Mouse (Mus musculus): ENCODE measurements around the gene Ost4. TPM values are rescaled to one million over a fixed set of nuclear protein-coding genes. Genes with fewer than 3 reads are reported as not detected.

The Ost4 gene
- polyA plus RNA-seq, 1 experiment from 2014 or later, result 215 TPM

DNA sequence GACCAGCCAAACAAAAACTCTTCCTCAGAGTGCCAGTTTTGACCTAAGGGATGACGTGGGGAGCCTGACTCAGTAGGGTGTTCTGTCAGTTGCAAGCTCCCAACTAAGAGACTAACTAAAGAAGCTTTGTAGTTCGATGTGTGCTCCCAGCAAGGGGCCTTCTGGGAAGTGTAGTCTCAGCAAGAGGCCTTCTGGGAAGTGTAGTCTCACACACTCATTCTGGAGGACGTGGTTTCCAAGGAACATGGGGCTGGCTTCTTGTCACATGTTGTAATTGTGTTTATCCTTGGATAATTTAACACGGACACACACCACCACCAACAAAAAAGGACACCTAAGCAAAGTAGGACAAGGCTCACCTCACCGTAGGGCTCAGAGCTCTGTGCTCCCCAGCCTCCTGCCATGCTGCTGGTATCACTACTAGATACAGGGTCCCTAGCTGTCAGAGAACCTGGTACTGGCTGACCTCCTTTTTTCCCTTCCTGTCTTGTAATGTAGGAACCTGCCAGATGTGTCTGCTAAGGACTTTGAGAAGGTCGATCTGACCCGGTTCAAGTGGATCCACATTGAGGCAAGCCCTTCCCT, 20.4 kb upstream of the Ost4 start:
- no peaks in the 10 kb centered on the region for H3K9me3 ChIP-seq (replicated peaks; ENCODE audit: control insufficient read depth, low read length, poor library complexity, severe bottlenecking)
- H3K9ac ChIP-seq (ENCODE audit: low read depth, low read length), result no peak overlapping the region
- ATAC-seq, result peak; percentile 72
- no peaks in the 10 kb centered on the region for H3K36me3 ChIP-seq (ENCODE audit: control insufficient read depth, insufficient read depth, low read length)
- 42% methylated on average over 7 of the region's 7 CpGs for WGBS
- peak overlapping the region; percentile 46; the same call in 1 of the 2 replicates for H3K4me2 ChIP-seq (ENCODE audit: low read length)
- H3K27ac ChIP-seq (ENCODE audit: low read length), result no peak overlapping the region
- H3K27me3 ChIP-seq (ENCODE audit: control insufficient read depth, insufficient read depth, low read depth, low read length), result no peaks in the 10 kb centered on the region
- no peak overlapping the region for H3K4me3 ChIP-seq (ENCODE audit: low read depth, low read length)
- H3K4me1 ChIP-seq (ENCODE audit: control insufficient read depth, insufficient read depth, low read length), result no peaks in the 10 kb centered on the region; the same call in 1 of the 2 replicates

DNA sequence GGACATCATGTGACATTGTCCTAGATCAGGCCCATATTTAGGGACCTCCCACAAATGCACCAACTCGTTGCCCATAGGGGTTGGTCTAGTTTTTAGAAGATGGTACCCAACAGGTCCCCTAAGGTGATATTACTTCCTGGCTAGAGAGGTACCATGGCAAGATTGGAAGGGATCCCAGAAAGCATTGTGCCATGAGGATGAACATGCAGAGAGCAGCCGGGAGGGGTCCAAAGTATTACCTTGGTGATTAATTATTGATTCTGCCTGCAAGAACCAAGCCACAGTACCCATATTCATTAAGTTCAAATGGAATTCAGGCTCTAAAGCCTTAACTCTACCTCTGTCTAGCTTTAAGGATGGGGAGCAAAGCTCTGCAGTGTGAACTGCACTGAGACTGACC, 18.5 kb upstream of the Ost4 start:
- H3K9me3 ChIP-seq (replicated peaks; ENCODE audit: control insufficient read depth, low read length, poor library complexity, severe bottlenecking), result no peaks in the 10 kb centered on the region
- WGBS, result 82% methylated on average over 2 of the region's 2 CpGs
- ATAC-seq, result no peak
- no peak overlapping the region for H3K9ac ChIP-seq (ENCODE audit: low read depth, low read length)
- no peaks in the 10 kb centered on the region for H3K27me3 ChIP-seq (ENCODE audit: control insufficient read depth, insufficient read depth, low read depth, low read length)
- no peak overlapping the region for H3K27ac ChIP-seq (ENCODE audit: low read length)
- no peak overlapping the region for H3K4me2 ChIP-seq (ENCODE audit: low read length)
- no peaks in the 10 kb centered on the region for H3K36me3 ChIP-seq (ENCODE audit: control insufficient read depth, insufficient read depth, low read length)
- H3K4me3 ChIP-seq (ENCODE audit: low read depth, low read length), result no peak overlapping the region
- H3K4me1 ChIP-seq (ENCODE audit: control insufficient read depth, insufficient read depth, low read length), result peaks cover 11% of the 10 kb centered on the region

DNA sequence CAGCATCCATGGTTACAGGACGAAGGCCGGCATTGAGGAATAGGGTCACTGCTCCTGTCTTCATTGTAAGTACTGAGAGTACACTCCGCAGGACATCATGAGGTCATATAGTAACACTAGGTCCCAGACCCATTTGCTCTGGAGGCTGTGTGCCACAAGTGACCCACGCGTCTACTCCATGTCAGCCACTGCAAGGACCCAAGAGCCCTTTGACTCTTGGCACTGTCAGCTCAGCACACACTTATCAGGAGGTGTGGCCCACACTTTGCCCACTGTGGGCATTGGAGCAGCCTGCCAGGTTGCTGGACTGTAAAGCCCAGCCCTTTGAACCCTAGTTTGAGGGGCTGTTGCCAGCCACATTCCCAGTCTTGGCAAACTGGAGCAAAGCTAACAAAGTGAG, 17.6 kb upstream of the Ost4 start:
- WGBS, result 93% methylated on average over 5 of the region's 5 CpGs

DNA sequence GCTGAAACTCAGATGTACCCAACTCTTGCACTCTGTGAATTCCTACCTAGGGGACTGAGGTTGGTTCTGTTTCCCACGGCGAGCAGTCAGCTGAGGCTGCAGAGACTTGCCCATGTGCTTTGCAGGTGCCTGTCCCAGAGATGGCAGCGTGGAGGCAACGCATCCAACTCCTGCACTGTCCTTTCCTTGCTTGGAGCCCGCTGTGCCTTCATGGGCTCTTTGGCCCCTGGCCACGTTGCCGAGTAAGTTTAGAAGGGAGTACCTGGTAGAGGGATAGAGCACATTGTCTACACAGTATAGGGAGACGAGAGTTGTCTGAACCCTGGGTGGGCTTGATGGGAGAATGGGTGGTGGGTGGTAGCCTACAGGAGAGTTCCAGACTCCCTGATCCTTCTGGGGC, 17.0 kb upstream of the Ost4 start:
- H3K9ac ChIP-seq (ENCODE audit: low read depth, low read length), result no peak overlapping the region
- H3K27me3 ChIP-seq (ENCODE audit: control insufficient read depth, insufficient read depth, low read depth, low read length), result no peaks in the 10 kb centered on the region
- ATAC-seq, result no peak
- H3K4me3 ChIP-seq (ENCODE audit: low read depth, low read length), result no peak overlapping the region
- WGBS, result 81% methylated on average over 8 of the region's 8 CpGs
- no peak overlapping the region for H3K4me2 ChIP-seq (ENCODE audit: low read length)
- peaks cover 11% of the 10 kb centered on the region for H3K4me1 ChIP-seq (ENCODE audit: control insufficient read depth, insufficient read depth, low read length)
- H3K27ac ChIP-seq (ENCODE audit: low read length), result no peak overlapping the region
- H3K9me3 ChIP-seq (replicated peaks; ENCODE audit: control insufficient read depth, low read length, poor library complexity, severe bottlenecking), result no peaks in the 10 kb centered on the region
- H3K36me3 ChIP-seq (ENCODE audit: control insufficient read depth, insufficient read depth, low read length), result no peaks in the 10 kb centered on the region

More for the DNA sequence above, 17.6 kb upstream of the Ost4 start:
- ATAC-seq, result no peak
- H3K9ac ChIP-seq (ENCODE audit: low read depth, low read length), result no peak overlapping the region
- H3K4me1 ChIP-seq (ENCODE audit: control insufficient read depth, insufficient read depth, low read length), result peaks cover 11% of the 10 kb centered on the region
- H3K27ac ChIP-seq (ENCODE audit: low read length), result no peak overlapping the region
- no peak overlapping the region for H3K4me3 ChIP-seq (ENCODE audit: low read depth, low read length)
- H3K4me2 ChIP-seq (ENCODE audit: low read length), result no peak overlapping the region
- H3K27me3 ChIP-seq (ENCODE audit: control insufficient read depth, insufficient read depth, low read depth, low read length), result no peaks in the 10 kb centered on the region
- H3K36me3 ChIP-seq (ENCODE audit: control insufficient read depth, insufficient read depth, low read length), result no peaks in the 10 kb centered on the region
- no peaks in the 10 kb centered on the region for H3K9me3 ChIP-seq (replicated peaks; ENCODE audit: control insufficient read depth, low read length, poor library complexity, severe bottlenecking)

DNA sequence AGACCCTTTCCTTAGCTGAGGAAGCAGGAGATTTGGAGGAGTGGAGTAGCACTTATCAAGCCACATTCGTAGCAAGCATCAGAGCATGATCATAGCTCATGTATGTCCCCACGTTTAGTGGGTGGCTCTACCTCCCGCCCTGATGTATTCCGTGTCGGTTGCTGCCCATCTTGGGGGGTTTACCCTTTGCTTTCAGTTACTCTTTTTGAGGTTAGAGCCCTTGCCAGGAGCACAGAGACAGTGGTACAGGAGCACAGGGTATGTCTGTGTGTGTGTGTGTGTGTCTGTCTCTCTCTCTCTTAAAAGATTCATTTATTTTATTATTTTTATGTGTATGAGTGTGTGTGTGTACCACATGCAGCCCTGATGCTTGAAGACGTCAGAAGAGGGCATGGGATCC, 15.5 kb upstream of the Ost4 start:
- WGBS, result 89% methylated on average over 6 of the region's 6 CpGs
- Histone ChIP-seq H3K9ac (ENCODE audit: low read depth, low read length) (no peak overlapping the region), H3K9me3 (replicated peaks; ENCODE audit: control insufficient read depth, low read length, poor library complexity, severe bottlenecking) (no peaks in the 10 kb centered on the region), H3K27ac (ENCODE audit: low read length) (no peak overlapping the region), H3K27me3 (ENCODE audit: control insufficient read depth, insufficient read depth, low read depth, low read length) (no peaks in the 10 kb centered on the region), H3K4me3 (ENCODE audit: low read depth, low read length) (no peak overlapping the region), H3K4me2 (ENCODE audit: low read length) (no peak overlapping the region), H3K4me1 (ENCODE audit: control insufficient read depth, insufficient read depth, low read length) (peaks cover 11% of the 10 kb centered on the region), H3K36me3 (ENCODE audit: control insufficient read depth, insufficient read depth, low read length) (no peaks in the 10 kb centered on the region)
- no peak for ATAC-seq

DNA sequence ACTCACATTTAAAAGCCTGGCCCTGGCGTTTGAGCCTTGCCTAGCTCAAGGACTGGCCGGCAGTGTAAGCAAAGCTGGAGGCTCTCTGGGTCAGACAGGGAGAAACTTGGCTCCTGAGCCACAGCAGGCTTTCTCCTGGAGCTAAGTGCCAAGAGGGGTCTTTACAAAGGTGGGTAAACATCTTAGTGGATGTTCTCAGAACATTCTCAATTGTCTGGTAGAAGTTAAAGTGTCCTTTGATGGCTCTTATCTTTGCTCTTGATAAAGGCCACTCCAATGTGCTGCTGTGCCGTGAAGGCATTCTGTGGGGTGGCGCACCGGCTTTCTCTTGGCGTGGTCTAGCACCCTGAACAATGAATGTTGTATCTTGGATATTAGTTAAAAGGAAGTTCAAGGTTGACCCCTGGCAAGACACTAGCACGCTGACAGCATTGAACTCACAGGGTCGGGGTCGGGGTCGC, 15.0 kb upstream of the Ost4 start:
- Histone ChIP-seq H3K27ac (ENCODE audit: low read length) (no peak overlapping the region), H3K36me3 (ENCODE audit: control insufficient read depth, insufficient read depth, low read length) (no peaks in the 10 kb centered on the region), H3K4me1 (ENCODE audit: control insufficient read depth, insufficient read depth, low read length) (peaks cover 11% of the 10 kb centered on the region), H3K9me3 (replicated peaks; ENCODE audit: control insufficient read depth, low read length, poor library complexity, severe bottlenecking) (no peaks in the 10 kb centered on the region), H3K4me2 (ENCODE audit: low read length) (peak overlapping the region; percentile 97), H3K4me3 (ENCODE audit: low read depth, low read length) (no peak overlapping the region), H3K9ac (ENCODE audit: low read depth, low read length) (0 out of 2 replicates have a peak overlapping the region, but pooled peaks have one; percentile 74), H3K27me3 (ENCODE audit: control insufficient read depth, insufficient read depth, low read depth, low read length) (no peaks in the 10 kb centered on the region)
- no peak for ATAC-seq
- WGBS, result 72% methylated on average over 10 of the region's 10 CpGs

DNA sequence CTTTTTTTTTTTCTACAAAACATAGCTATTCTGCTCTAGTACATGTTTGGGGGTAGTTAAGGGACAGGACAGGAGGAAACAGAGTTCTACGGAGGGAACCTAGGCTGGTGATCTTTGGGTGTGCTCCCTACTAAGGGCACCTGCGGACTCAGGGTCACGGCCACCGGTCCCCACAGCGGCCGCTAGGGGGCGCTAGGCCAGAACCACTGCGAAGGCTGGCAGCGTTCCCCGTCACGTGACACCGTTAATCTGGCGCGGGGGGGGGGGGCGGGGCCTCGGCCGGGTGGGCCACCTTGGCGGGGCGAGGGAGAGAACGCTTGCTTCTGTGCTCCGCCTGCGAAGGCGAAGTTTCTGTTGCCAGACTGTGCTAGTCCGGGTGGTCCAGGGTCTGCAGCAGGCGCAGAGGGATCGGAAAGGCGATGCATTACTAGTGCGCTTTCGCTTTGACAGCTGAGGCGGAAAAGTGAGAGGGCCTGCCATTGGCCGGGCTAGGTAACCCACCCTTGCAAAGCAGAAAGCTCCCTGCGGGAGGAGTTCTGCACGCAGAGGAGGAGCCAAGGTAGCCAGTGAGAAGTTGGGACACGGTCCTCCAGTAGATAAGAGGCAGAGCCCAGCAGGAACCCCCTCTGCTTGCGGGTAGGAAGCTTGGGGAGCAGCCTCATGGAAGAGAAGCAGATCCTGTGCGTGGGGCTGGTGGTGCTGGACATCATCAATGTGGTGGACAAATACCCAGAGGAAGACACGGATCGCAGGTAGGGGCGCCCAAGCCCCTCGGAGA, 13.9 kb upstream of the Ost4 start, which contains the start of gene Khk:
TSS of gene Khk (plus strand) at position 176 of the 778 bp plus-strand sequence.
- no peaks in the 10 kb centered on the region for H3K27me3 ChIP-seq (ENCODE audit: control insufficient read depth, insufficient read depth, low read depth, low read length)
- H3K36me3 ChIP-seq (ENCODE audit: control insufficient read depth, insufficient read depth, low read length), result no peaks in the 10 kb centered on the region
- H3K27ac ChIP-seq (ENCODE audit: low read length), result peak within 1 kb of the TSS; percentile 67
- H3K9me3 ChIP-seq (replicated peaks; ENCODE audit: control insufficient read depth, low read length, poor library complexity, severe bottlenecking), result no peaks in the 10 kb centered on the region
- WGBS, result 1% methylated on average over 35 of the region's 40 CpGs
- H3K4me1 ChIP-seq (ENCODE audit: control insufficient read depth, insufficient read depth, low read length), result peaks cover 11% of the 10 kb centered on the region
- H3K4me2 ChIP-seq (ENCODE audit: low read length), result peak within 1 kb of the TSS; percentile 97
- ATAC-seq, result peak; percentile 65
- H3K9ac ChIP-seq (ENCODE audit: low read depth, low read length), result peak within 1 kb of the TSS; percentile 74
- peak within 1 kb of the TSS; percentile 61 for H3K4me3 ChIP-seq (ENCODE audit: low read depth, low read length)

DNA sequence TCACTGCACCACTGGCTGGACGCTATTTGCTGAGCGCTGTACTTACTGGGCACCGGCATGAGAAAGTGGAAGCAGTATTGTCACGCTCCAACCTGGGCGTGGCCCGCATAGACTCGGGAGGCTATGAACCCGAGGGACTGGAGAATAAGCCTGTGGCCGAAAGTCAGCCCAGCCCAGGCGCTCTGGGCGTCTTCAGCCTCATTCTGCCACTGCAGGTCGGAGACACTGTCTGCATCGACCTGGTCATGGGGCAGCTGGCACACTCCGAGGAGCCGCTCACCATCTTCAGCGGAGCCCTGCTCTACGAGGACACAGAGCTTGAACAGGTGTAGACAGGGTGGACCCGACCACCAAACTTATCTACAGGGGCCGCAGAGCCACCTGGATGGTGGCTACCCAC, 13.0 kb upstream of the Ost4 start:
- H3K4me2 ChIP-seq (ENCODE audit: low read length), result peak overlapping the region; percentile 97
- ATAC-seq, result peak; percentile 1; the same call in 1 of the 2 replicates
- peak overlapping the region; percentile 33; the same call in 1 of the 2 replicates for H3K27ac ChIP-seq (ENCODE audit: low read length)
- no peaks in the 10 kb centered on the region for H3K27me3 ChIP-seq (ENCODE audit: control insufficient read depth, insufficient read depth, low read depth, low read length)
- H3K36me3 ChIP-seq (ENCODE audit: control insufficient read depth, insufficient read depth, low read length), result no peaks in the 10 kb centered on the region
- H3K4me1 ChIP-seq (ENCODE audit: control insufficient read depth, insufficient read depth, low read length), result peaks cover 13% of the 10 kb centered on the region
- 66% methylated on average over 19 of the region's 19 CpGs for WGBS
- no peak overlapping the region for H3K4me3 ChIP-seq (ENCODE audit: low read depth, low read length)
- H3K9me3 ChIP-seq (replicated peaks; ENCODE audit: control insufficient read depth, low read length, poor library complexity, severe bottlenecking), result no peaks in the 10 kb centered on the region
- H3K9ac ChIP-seq (ENCODE audit: low read depth, low read length), result no peak overlapping the region
